28 mouse cellular contexts compared by ENCODE assay signal in genomic region chr11:43383581-43383980, GRCm38 (mm10). TPM values are rescaled to one million over a fixed set of nuclear protein-coding genes. Genes with fewer than 3 reads are reported as not detected.
DNase-seq lines count a peak whose midpoint lies in the region; ATAC-seq and TF ChIP-seq lines count a peak whose summit lies in the region.
"Had no signal": no experiment of that assay in that cellular context is flagged by ENCODE, and none has a peak within 500 bp of the region (broad histone marks: within the 10 kb centered on the region; RNA-seq: fewer than 3 reads in every experiment).

No protein-coding gene starts in this region.

- ATAC-seq in forebrain, embryonic 11.5 days (replicated peaks; ENCODE audit: low FRiP score), result no peak
- ATAC-seq: activated CD4-positive, CD25-positive, alpha-beta regulatory T cell, adult 4 months; forebrain, embryonic 15.5 days; inflammation-experienced regulatory T-cells, adult 6 months had no signal

- TF ChIP-seq CTCF in lung, adult 2 months (IDR thresholded peaks at IDR 0.05; ENCODE audit: insufficient read depth, low read length), result no peak
- no peak for TF ChIP-seq CTCF in bone marrow macrophage, adult 2 months (IDR thresholded peaks at IDR 0.05; ENCODE audit: low read depth, low read length)
- no peak for TF ChIP-seq CTCF in left cerebral cortex, adult 2 months (IDR thresholded peaks at IDR 0.05)

- H3K27ac ChIP-seq in bone marrow macrophage, adult 2 months (ENCODE audit: insufficient read depth, low read depth, low read length), result peak overlapping the region; percentile 82
- no peak overlapping the region for H3K27ac ChIP-seq in forebrain, embryonic 11.5 days (ENCODE audit: low read depth, low read length)
- H3K27ac ChIP-seq in left cerebral cortex, adult 2 months, result no peak overlapping the region
- H3K27ac ChIP-seq: embryonic facial prominence, embryonic 15.5 days; forebrain, embryonic 15.5 days; hindbrain, embryonic 12.5 days; limb, embryonic 12.5 days; liver, embryonic 14.5 days; neural tube, embryonic 13.5 days had no signal

- H3K9me3 ChIP-seq in forebrain, embryonic 11.5 days (ENCODE audit: control insufficient read depth, low read length), result no peaks in the 10 kb centered on the region
- H3K9me3 ChIP-seq: embryonic facial prominence, embryonic 15.5 days; forebrain, embryonic 15.5 days; hindbrain, embryonic 12.5 days; limb, embryonic 12.5 days; megakaryocyte, embryonic 14.5 days; neural tube, embryonic 13.5 days had no signal

- DNase-seq in heart, adult 11 months, result peak; percentile 55
- DNase-seq in heart, adult 9 months (ENCODE audit: low spot score in 2 of 2), result no peak
- DNase-seq in lung, adult 2 months, result no peak
- no peak for DNase-seq in lung, postnatal 25 days (ENCODE audit: low spot score)
- peak; percentile 18 for DNase-seq in lung, postnatal 14 days
- no peak for DNase-seq in forebrain, embryonic 11.5 days (ENCODE audit: low spot score)
- DNase-seq in left cerebral cortex, adult 2 months (ENCODE audit: extremely low spot score in 1 of 2, low spot score in 2 of 2), result no peak
- DNase-seq: adrenal gland, adult 8-10 months; cerebellum, adult 9-11 months; gastrocnemius, postnatal 10 days; kidney, adult 9 months; kidney, postnatal 25 days; midbrain, embryonic 14.5 days; retina, postnatal 1 day; thymus, adult 18-20 months; thymus, postnatal 36 days had no signal

- WGBS in lung, adult 2 months, result 54% methylated on average over 2 of the region's 2 CpGs
- 75% methylated on average over 2 of the region's 2 CpGs for WGBS in forebrain, embryonic 11.5 days

- intact Hi-C loops in left cerebral cortex, adult 2 months (cut with DNase I), result no loop called here

- no peaks in the 10 kb centered on the region for H3K27me3 ChIP-seq in forebrain, embryonic 11.5 days (ENCODE audit: control insufficient read depth, insufficient read depth, low read length)
- H3K27me3 ChIP-seq: forebrain, embryonic 15.5 days; hindbrain, embryonic 12.5 days had no signal

- H3K36me3 ChIP-seq in forebrain, embryonic 11.5 days (ENCODE audit: control insufficient read depth, insufficient read depth, low read length), result no peaks in the 10 kb centered on the region
- H3K36me3 ChIP-seq: embryonic facial prominence, embryonic 15.5 days; forebrain, embryonic 15.5 days; hindbrain, embryonic 12.5 days; limb, embryonic 12.5 days; neural tube, embryonic 13.5 days had no signal

- H3K4me2 ChIP-seq in forebrain, embryonic 11.5 days (ENCODE audit: low read depth, low read length, severe bottlenecking), result no peak overlapping the region
- H3K4me2 ChIP-seq: embryonic facial prominence, embryonic 15.5 days; forebrain, embryonic 15.5 days; hindbrain, embryonic 12.5 days; limb, embryonic 12.5 days; neural tube, embryonic 13.5 days had no signal

- peaks cover 3% of the 10 kb centered on the region for H3K4me1 ChIP-seq in lung, adult 2 months (ENCODE audit: control insufficient read depth, insufficient read depth, low read length)
- peaks cover 63% of the 10 kb centered on the region for H3K4me1 ChIP-seq in bone marrow macrophage, adult 2 months (ENCODE audit: control insufficient read depth, insufficient read depth, low read length)
- peaks cover 6% of the 10 kb centered on the region; the same call in 1 of the 2 replicates for H3K4me1 ChIP-seq in forebrain, embryonic 11.5 days (replicated peaks; ENCODE audit: control insufficient read depth, insufficient read depth, low read length)

- no peak for TF ChIP-seq POLR2A in lung, adult 2 months (IDR thresholded peaks at IDR 0.05; ENCODE audit: borderline replicate concordance, extremely low read depth, low read depth, low read length)
- TF ChIP-seq POLR2A in bone marrow macrophage, adult 2 months (IDR thresholded peaks at IDR 0.05; ENCODE audit: borderline replicate concordance, low read depth, low read length), result no peak

- peak overlapping the region; percentile 58 for H3K4me3 ChIP-seq in lung, adult 2 months (replicated peaks; ENCODE audit: extremely low read depth, low read depth, low read length)
- H3K4me3 ChIP-seq in bone marrow macrophage, adult 2 months (ENCODE audit: insufficient read depth, low read length), result peak overlapping the region; percentile 71
- no peak overlapping the region for H3K4me3 ChIP-seq in forebrain, embryonic 11.5 days (ENCODE audit: low read depth, low read length)
- no peak overlapping the region for H3K4me3 ChIP-seq in left cerebral cortex, adult 2 months
- H3K4me3 ChIP-seq: embryonic facial prominence, embryonic 15.5 days; forebrain, embryonic 15.5 days; hindbrain, embryonic 12.5 days; layer of hippocampus, adult 2 months; limb, embryonic 12.5 days; megakaryocyte, embryonic 14.5 days; myocyte; neural tube, embryonic 13.5 days had no signal

- H3K9ac ChIP-seq in forebrain, embryonic 11.5 days (ENCODE audit: low read length), result no peak overlapping the region
- H3K9ac ChIP-seq: embryonic facial prominence, embryonic 15.5 days; forebrain, embryonic 15.5 days; hindbrain, embryonic 12.5 days; limb, embryonic 12.5 days; liver, embryonic 14.5 days; neural tube, embryonic 13.5 days had no signal

RNA-seq across cellular contexts. Expression of gene Pttg1, which starts 42.5 kb away (rescaled TPM):
- 4.3 and 15.4 TPM in 2 replicates for polyA plus RNA-seq in lung, adult 2 months (2012; rRNA removed)
- polyA plus RNA-seq in bone marrow macrophage, adult 2 months (2012; ENCODE audit: insufficient read depth, insufficient read length, missing spikeins), result 60.1 and 81.7 TPM in 2 replicates
- 59.8 and 68.2 TPM in 2 replicates for polyA plus RNA-seq in forebrain, embryonic 11.5 days (2014; fragmentation: Nextera tagmentation; extraction: Ambion mirVana)
- total RNA-seq in left cerebral cortex, adult 2 months (2021), result 10 to 100 TPM; 25.5 to 29.5 TPM

RNA-seq across cellular contexts. Expression of gene Slu7, which starts 50.0 kb away (rescaled TPM):
- polyA plus RNA-seq in lung, adult 2 months (2012; rRNA removed), result 3.2 and 6.0 TPM in 2 replicates
- polyA plus RNA-seq in bone marrow macrophage, adult 2 months (2012; ENCODE audit: insufficient read depth, insufficient read length, missing spikeins), result 65.4 and 68.9 TPM in 2 replicates
- 50.1 and 60.8 TPM in 2 replicates for polyA plus RNA-seq in forebrain, embryonic 11.5 days (2014; fragmentation: Nextera tagmentation; extraction: Ambion mirVana)
- total RNA-seq in left cerebral cortex, adult 2 months (2021), result 10 to 100 TPM; 54.2 to 56.7 TPM

Comparison
In these comparisons a context has a peak if more than half of its experiments do, and no peak if none do; other contexts are left out.
1. DNase-seq: peak in heart, adult 11 months (single experiment) and lung, postnatal 14 days (single experiment); none in heart, adult 9 months (0 of 2), lung, adult 2 months (single experiment), lung, postnatal 25 days (single experiment), forebrain, embryonic 11.5 days (single experiment) and left cerebral cortex, adult 2 months (0 of 2).
2. H3K4me3 ChIP-seq: peak in lung, adult 2 months (single experiment) and bone marrow macrophage, adult 2 months (single experiment); none in forebrain, embryonic 11.5 days (single experiment) and left cerebral cortex, adult 2 months (single experiment).